In genomic region chr5:118480965-118481793, GRCm38 (mm10) we compare ENCODE assay signal across 13 mouse cellular contexts.
A peak's percentile ranks its signal among the peaks of the same experiment; 100 is the strongest.
DNase-seq lines count a peak whose midpoint lies in the region; ATAC-seq lines count a peak whose summit lies in the region.
"Had no signal": no experiment of that assay in that cellular context is flagged by ENCODE, and none has a peak within 500 bp of the region (broad histone marks: within the 10 kb centered on the region; RNA-seq: fewer than 3 reads in every experiment).

No protein-coding gene starts in this region.

- DNase-seq in heart, postnatal 10 days, result no peak
- peak; percentile 67 for DNase-seq in MEL-GATA-1-ER (ENCODE audit: extremely low read depth, low read depth)
- peak; percentile 57 for DNase-seq in induced T-regulatory cell, adult 2 months (ENCODE audit: low read depth)
- DNase-seq in spleen, postnatal 36 days (ENCODE audit: low spot score in 2 of 2), result peak; percentile 34 to 53
- no peak for DNase-seq in frontal cortex, postnatal 25 days (ENCODE audit: low spot score in 2 of 2)
- DNase-seq in left cerebral cortex, adult 18-20 months (ENCODE audit: low spot score in 2 of 2), result no peak
- DNase-seq in layer of hippocampus, postnatal 10 days (ENCODE audit: low spot score in 2 of 2), result no peak
- DNase-seq: cerebellum, adult 8-10 months; heart, adult 18-20 months; kidney, adult 18-20 months had no signal

- 62% methylated on average over 10 of the region's 10 CpGs for WGBS in heart, embryonic 13.5 days

- no peaks in the 10 kb centered on the region for H3K9me3 ChIP-seq in heart, embryonic 13.5 days
- H3K9me3 ChIP-seq: hindbrain, embryonic 10.5 days had no signal

- 0 out of 2 replicates have a peak overlapping the region, but pooled peaks have one; percentile 36 for H3K27ac ChIP-seq in heart, embryonic 13.5 days (replicated peaks)
- H3K27ac ChIP-seq: hindbrain, embryonic 10.5 days had no signal

- H3K4me2 ChIP-seq in heart, embryonic 13.5 days, result peak overlapping the region; percentile 11; the same call in 1 of the 2 replicates

- no peak overlapping the region for H3K4me3 ChIP-seq in heart, embryonic 13.5 days
- H3K4me3 ChIP-seq: hindbrain, embryonic 10.5 days; myocyte had no signal

- H3K27me3 ChIP-seq in heart, embryonic 13.5 days (replicated peaks), result no peaks in the 10 kb centered on the region

- peaks cover 48% of the 10 kb centered on the region for H3K4me1 ChIP-seq in heart, embryonic 13.5 days

- no peak overlapping the region for H3K9ac ChIP-seq in heart, embryonic 13.5 days

- no peaks in the 10 kb centered on the region for H3K36me3 ChIP-seq in heart, embryonic 13.5 days
- H3K36me3 ChIP-seq: hindbrain, embryonic 10.5 days had no signal

- intact Hi-C loops in heart, postnatal 10 days (cut with DNase I), result loop anchor here (5.0 kb wide), 1 partner anchor 81 kb away; the partner anchor contains the start of gene Med13l

- ATAC-seq in heart, embryonic 13.5 days (ENCODE audit: extremely low read depth, insufficient number of reproducible peaks, low FRiP score, low TSS enrichment), result no peak

Comparison
In these comparisons a context has a peak if more than half of its experiments do, and no peak if none do; other contexts are left out.
1. DNase-seq: peak in MEL-GATA-1-ER (single experiment), induced T-regulatory cell, adult 2 months (single experiment) and spleen, postnatal 36 days (2 of 2); none in heart, postnatal 10 days (0 of 2), frontal cortex, postnatal 25 days (0 of 2), left cerebral cortex, adult 18-20 months (0 of 2) and layer of hippocampus, postnatal 10 days (0 of 2).